Comparison of ENCODE assay signal across 8 mouse cellular contexts in the genomic region with DNA sequence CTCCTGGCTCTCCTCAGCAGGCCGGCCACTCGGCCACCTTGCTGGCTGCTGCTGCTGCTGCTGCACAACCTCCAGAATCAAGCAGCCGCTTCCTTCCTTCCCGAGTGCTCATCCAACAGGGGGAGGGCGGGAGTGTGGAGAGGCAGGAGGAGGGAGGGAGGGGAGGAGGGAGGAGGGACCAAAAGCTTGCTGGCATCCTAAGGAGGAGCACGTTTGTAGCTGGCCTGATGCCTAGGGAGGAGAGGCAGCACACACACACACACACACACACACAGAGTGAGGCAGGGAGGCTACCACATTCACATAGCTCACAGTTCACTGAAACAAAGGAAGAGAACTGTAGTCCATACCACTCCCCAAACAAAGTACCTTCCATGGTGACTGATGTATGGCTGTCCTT.
A peak's percentile ranks its signal among the peaks of the same experiment; 100 is the strongest.
DNase-seq lines count a peak whose midpoint lies in the region; ATAC-seq and TF ChIP-seq lines count a peak whose summit lies in the region.

No protein-coding gene starts in this region.

- TF ChIP-seq CTCF in C2C12 (IDR thresholded peaks at IDR 0.05; ENCODE audit: control insufficient read depth, insufficient read depth, insufficient read length): no peak

- peaks cover 16% of the 10 kb centered on the region for H3K79me3 ChIP-seq in C2C12 (ENCODE audit: low read depth)

- peaks cover 75% of the 10 kb centered on the region for H3K79me2 ChIP-seq in C2C12 (ENCODE audit: control insufficient read depth, insufficient read depth)

- no peaks in the 10 kb centered on the region for H3K9me3 ChIP-seq in forebrain, embryonic 13.5 days (replicated peaks)
- H3K9me3 ChIP-seq in midbrain, embryonic 10.5 days (replicated peaks): no peaks in the 10 kb centered on the region
- H3K9me3 ChIP-seq in stomach, embryonic 16.5 days (replicated peaks; ENCODE audit: control insufficient read depth, low read length): no peaks in the 10 kb centered on the region

- DNase-seq in cerebellum, postnatal 10 days: peak; percentile 84 to 87
- no peak for DNase-seq in cerebellum, postnatal 36 days
- peak; percentile 40 to 66 for DNase-seq in kidney, postnatal 25 days
- DNase-seq in midbrain, embryonic 10.5 days (ENCODE audit: low spot score): peak; percentile 40
- no peak for DNase-seq in cerebellum, adult 9-10 months

- whole genome bisulfite sequencing in forebrain, embryonic 13.5 days: 0% methylated on average over 5 of the region's 6 CpGs
- WGBS in midbrain, embryonic 10.5 days: 8% methylated on average over 5 of the region's 6 CpGs
- 15% methylated on average over 6 of the region's 6 CpGs for WGBS in stomach, embryonic 16.5 days

- peak overlapping the region; percentile 77 for H3K9ac ChIP-seq in forebrain, embryonic 13.5 days
- no peak overlapping the region for H3K9ac ChIP-seq in stomach, embryonic 16.5 days (ENCODE audit: low read length)

- peak overlapping the region; percentile 42 for H3ac ChIP-seq in C2C12 (ENCODE audit: control insufficient read depth, insufficient read length, low read depth)

- H3K4me1 ChIP-seq in forebrain, embryonic 13.5 days: peaks cover 91% of the 10 kb centered on the region
- H3K4me1 ChIP-seq in midbrain, embryonic 10.5 days: peaks cover 72% of the 10 kb centered on the region
- peaks cover 26% of the 10 kb centered on the region for H3K4me1 ChIP-seq in stomach, embryonic 16.5 days (ENCODE audit: control insufficient read depth, insufficient read depth, low read length)

- H3K27ac ChIP-seq in forebrain, embryonic 13.5 days: peak overlapping the region; percentile 94
- H3K27ac ChIP-seq in midbrain, embryonic 10.5 days (replicated peaks): peak overlapping the region; percentile 74
- peak overlapping the region; percentile 52 for H3K27ac ChIP-seq in stomach, embryonic 16.5 days (ENCODE audit: low read length)

- no peaks in the 10 kb centered on the region for H3K27me3 ChIP-seq in C2C12 (ENCODE audit: control insufficient read depth, insufficient read depth, insufficient read length)
- H3K27me3 ChIP-seq in forebrain, embryonic 13.5 days: no peaks in the 10 kb centered on the region
- H3K27me3 ChIP-seq in midbrain, embryonic 10.5 days (ENCODE audit: low read depth, poor library complexity, severe bottlenecking): 0 out of 2 replicates have a peak, but pooled peaks cover 4% of the 10 kb centered on the region
- no peaks in the 10 kb centered on the region for H3K27me3 ChIP-seq in stomach, embryonic 16.5 days (ENCODE audit: control insufficient read depth, insufficient read depth, low read length)

- ATAC-seq in forebrain, embryonic 13.5 days: peak; percentile 62
- ATAC-seq in stomach, embryonic 16.5 days (ENCODE audit: insufficient read depth, low FRiP score): peak; percentile 80

- no peak overlapping the region for H3K4me3 ChIP-seq in C2C12 (ENCODE audit: insufficient read depth, poor library complexity, severe bottlenecking)
- H3K4me3 ChIP-seq in forebrain, embryonic 13.5 days: peak overlapping the region; percentile 44
- peak overlapping the region; percentile 34 for H3K4me3 ChIP-seq in midbrain, embryonic 10.5 days
- no peak overlapping the region for H3K4me3 ChIP-seq in stomach, embryonic 16.5 days (replicated peaks; ENCODE audit: low read length)

- peaks cover 56% of the 10 kb centered on the region for H3K36me3 ChIP-seq in C2C12 (ENCODE audit: control insufficient read depth, insufficient read depth)
- peaks cover 9% of the 10 kb centered on the region for H3K36me3 ChIP-seq in forebrain, embryonic 13.5 days (ENCODE audit: poor library complexity, severe bottlenecking)
- H3K36me3 ChIP-seq in midbrain, embryonic 10.5 days: peaks cover 30% of the 10 kb centered on the region
- peaks cover 11% of the 10 kb centered on the region for H3K36me3 ChIP-seq in stomach, embryonic 16.5 days (ENCODE audit: control insufficient read depth, insufficient read depth, low read length)

- H3K4me2 ChIP-seq in forebrain, embryonic 13.5 days: peak overlapping the region; percentile 67
- H3K4me2 ChIP-seq in stomach, embryonic 16.5 days (ENCODE audit: low read depth, low read length): 0 out of 2 replicates have a peak overlapping the region, but pooled peaks have one; percentile 16

TF ChIP-seq in C2C12, 6 proteins besides CTCF, POLR2A, EP300 and RAD21:
- TF ChIP-seq MYOD1 (IDR thresholded peaks at IDR 0.05; ENCODE audit: control insufficient read depth, insufficient read length, low read depth): no peak
- TF ChIP-seq MYOG (IDR thresholded peaks at IDR 0.05; ENCODE audit: control insufficient read depth, extremely low read depth, insufficient read length): no peak
- TF ChIP-seq CEBPB (IDR thresholded peaks at IDR 0.05; ENCODE audit: low read depth): no peak
- TF ChIP-seq FOSL1 (IDR thresholded peaks at IDR 0.05; ENCODE audit: insufficient read depth, low read length, poor library complexity, severe bottlenecking): no peak
- TF ChIP-seq USF1 (IDR thresholded peaks at IDR 0.05; ENCODE audit: low read depth): no peak
- no peak for TF ChIP-seq MAX (IDR thresholded peaks at IDR 0.05)

Comparison
In these comparisons a context has a peak if more than half of its experiments do, and no peak if none do; other contexts are left out.
1. DNase-seq: peak in cerebellum, postnatal 10 days (2 of 2), kidney, postnatal 25 days (2 of 2) and midbrain, embryonic 10.5 days (single experiment); none in cerebellum, postnatal 36 days (0 of 2) and cerebellum, adult 9-10 months (single experiment).
2. H3K4me3 ChIP-seq: peak in forebrain, embryonic 13.5 days (single experiment) and midbrain, embryonic 10.5 days (single experiment); none in C2C12 (single experiment) and stomach, embryonic 16.5 days (single experiment).
3. Peak in every context shown above with its lines, with median percentiles within 50 percentile points of each other: H3K27ac ChIP-seq.